Mouse (Mus musculus): Measurements from ENCODE around the gene Lsr.

DNA sequence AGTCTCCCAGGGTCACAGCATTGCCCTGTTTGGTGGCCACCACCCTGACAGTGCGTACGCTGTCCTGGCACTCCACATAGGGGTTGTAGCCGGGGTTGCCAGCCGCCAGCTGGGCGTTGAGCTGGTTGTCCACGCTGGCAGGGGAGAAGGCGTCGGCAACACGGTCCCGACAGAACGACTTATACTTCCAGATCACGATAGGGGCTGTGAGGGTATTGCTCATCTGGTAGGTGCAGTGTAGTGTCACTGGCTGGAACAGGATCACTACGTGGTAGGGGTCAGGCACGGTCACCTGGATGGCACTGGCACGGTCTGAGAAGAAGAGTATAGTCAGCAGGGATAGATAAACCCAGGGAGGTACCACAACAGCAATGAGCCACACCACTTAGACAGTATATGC lies 1.4 kb downstream of the Lsr start:
- no peak for TF ChIP-seq CTCF (IDR thresholded peaks at IDR 0.05; ENCODE audit: extremely low read depth, insufficient read depth, low read length)
- TF ChIP-seq POLR2A (IDR thresholded peaks at IDR 0.05; ENCODE audit: extremely low read depth, insufficient read depth, low read length) = no peak

All from cortical plate, adult 2 months (tissue).